Mouse (Mus musculus) cerebellum, adult 2 months (tissue): Measurements from ENCODE around the gene Lck. TPM values are rescaled to one million over a fixed set of nuclear protein-coding genes. Genes with fewer than 3 reads are reported as not detected.
A peak's percentile ranks its signal among the peaks of the same experiment; 100 is the strongest.

ENCODE experiments used
- DNase-seq, 2 experiments: peaks; one replicate each; pipeline ENCODE4 v3.0.0; 2021
- H3K27ac ChIP-seq: fragments of 200-500 bp; 2 replicates; pipeline ENCODE4 v1.5.1; 2012; ENCODE audit warnings: low read length, control low read depth, inconsistent platforms; ENCODE audit not compliant: insufficient read depth
- H3K27me3 ChIP-seq: fragments of 200-500 bp; 2 replicates; pipeline ENCODE4 v1.6.1; 2012; ENCODE audit warnings: inconsistent platforms, mild to moderate bottlenecking, low read length, moderate library complexity; ENCODE audit not compliant: control insufficient read depth, insufficient read depth
- H3K4me1 ChIP-seq: fragments of 200-500 bp; 2 replicates; pipeline ENCODE4 v1.6.1; 2011; ENCODE audit warnings: low read length; ENCODE audit not compliant: control insufficient read depth, insufficient read depth
- H3K4me3 ChIP-seq: fragments of 200-500 bp; replicated peaks from 2 replicates; pipeline ENCODE3; 2011; ENCODE audit warnings: mild to moderate bottlenecking, low read depth, low read length, control low read depth; ENCODE audit not compliant: insufficient read depth
- CTCF ChIP-seq: fragments of 200-500 bp; IDR thresholded peaks from 2 replicates; pipeline ENCODE4 v1.5.1; 2011; ENCODE audit warnings: low read depth, mild to moderate bottlenecking, control low read depth, low read length, moderate library complexity, borderline replicate concordance; ENCODE audit not compliant: insufficient read depth
- POLR2A ChIP-seq: fragments of 200-500 bp; IDR thresholded peaks from 2 replicates; pipeline ENCODE4 v1.6.1; 2011; ENCODE audit warnings: low read length, control low read depth, borderline replicate concordance; ENCODE audit not compliant: insufficient read depth
- WGBS: fragments of 180-500 bp; shearing (Covaris S2); methylation state at CpG from one replicate; pipeline ENCODE4 v1.1.7; 2018; 5-methylcytosine and 5-hydroxymethylcytosine counted together
- polyA plus RNA-seq: library from polyadenylated mRNA; depleted of rRNA; stranded (reverse); fragments of >200 nt; gene quantifications from 2 replicates; pipeline ENCODE4 v1.2.3, GENCODE M21; 2012; rRNA removed

Lck gene
- 0.92 and 1.00 TPM in 2 replicates for polyA plus RNA-seq

- Histone ChIP-seq H3K27me3 (no peaks in the 10 kb centered on the region), H3K4me1 (no peaks in the 10 kb centered on the region; the same call in 1 of the 2 replicates), H3K27ac (no peak within 1 kb of the TSS), H3K4me3 (no peak within 1 kb of the TSS)
- no peak for TF ChIP-seq CTCF
- TF ChIP-seq POLR2A: no peak
- WGBS: 80% methylated on average over 8 of the region's 8 CpGs
- no peak for DNase-seq
These were observed at the start of gene Lck for GRCm38 (mm10) chr4:129573430-129573829. Gene Lck, minus strand, starts transcription at chr4:129573641.

- peak; percentile 26; the same call in 1 of the 2 replicates for TF ChIP-seq POLR2A
- TF ChIP-seq CTCF: no peak
These were observed 49.5 kb upstream of the Lck start for GRCm38 (mm10) chr4:129622803-129623535.

DNA sequence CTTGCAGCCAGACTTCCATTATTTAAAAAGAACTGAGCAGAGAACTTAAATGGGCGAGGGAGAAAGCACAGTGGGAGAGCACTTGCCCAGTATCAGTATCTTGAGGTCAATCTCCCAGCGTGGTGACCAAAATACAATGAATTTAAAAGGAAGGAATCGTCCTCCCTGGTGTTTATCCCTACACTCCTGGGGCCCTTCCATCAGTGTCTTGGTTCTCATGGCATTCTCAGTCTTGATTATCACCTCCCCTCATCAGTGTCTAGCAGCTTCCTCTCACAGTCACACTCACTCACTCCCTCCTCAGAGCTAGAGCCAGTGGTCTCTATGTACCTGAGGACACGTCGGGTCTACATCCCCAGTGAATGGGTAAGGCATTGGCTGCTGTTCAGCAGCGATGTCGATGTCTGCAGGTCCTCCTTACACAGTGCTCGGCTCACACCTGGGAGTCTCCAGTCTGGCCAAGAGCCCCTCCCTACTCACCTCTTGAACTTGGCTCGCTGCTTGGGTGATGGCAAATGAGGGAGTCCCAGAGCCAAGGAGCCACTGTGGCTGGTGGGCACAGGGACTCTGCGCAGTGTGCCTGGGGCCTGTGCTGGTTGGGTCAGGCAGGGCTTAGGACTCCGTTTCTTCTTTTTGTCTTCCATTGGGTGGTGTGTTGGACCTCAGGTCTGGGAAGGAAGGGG is 48.8 kb upstream of the Lck start:
- H3K27ac ChIP-seq: peak overlapping the region; percentile 90
- WGBS: 8% methylated on average over 11 of the region's 11 CpGs
- no peaks in the 10 kb centered on the region for H3K27me3 ChIP-seq
- peaks cover 18% of the 10 kb centered on the region for H3K4me1 ChIP-seq
- peak overlapping the region; percentile 98 for H3K4me3 ChIP-seq
- TF ChIP-seq CTCF (no peak), POLR2A (0 out of 2 replicates have a peak, but pooled peaks have one; percentile 12)
- DNase-seq: peak in 1 of 2 experiments; percentile 71

More at GRCm38 (mm10) chr4:129622803-129623535, 49.5 kb upstream of the Lck start:
- Histone ChIP-seq H3K27me3 (no peaks in the 10 kb centered on the region), H3K4me3 (peak overlapping the region; percentile 98), H3K27ac (peak overlapping the region; percentile 90), H3K4me1 (peaks cover 18% of the 10 kb centered on the region)
- peak; percentile 54 to 64 for DNase-seq
- 4% methylated on average over 8 of the region's 8 CpGs for WGBS

GRCm38 (mm10) chr4:129621283-129621841 is 47.9 kb upstream of the Lck start:
- H3K4me1 ChIP-seq: peaks cover 18% of the 10 kb centered on the region
- peak overlapping the region; percentile 90 for H3K27ac ChIP-seq

GRCm38 (mm10) chr4:129620419-129621282 is 47.2 kb upstream of the Lck start:
- Histone ChIP-seq H3K27ac (peak overlapping the region; percentile 90), H3K4me3 (peak overlapping the region; percentile 57), H3K27me3 (no peaks in the 10 kb centered on the region), H3K4me1 (peaks cover 18% of the 10 kb centered on the region)
- 73% methylated on average over 11 of the region's 11 CpGs for WGBS
- TF ChIP-seq CTCF: no peak
- no peak for TF ChIP-seq POLR2A
- DNase-seq: no peak

More at GRCm38 (mm10) chr4:129621283-129621841, 47.9 kb upstream of the Lck start:
- TF ChIP-seq CTCF: no peak
- peak; percentile 39; the same call in 1 of the 2 replicates for TF ChIP-seq POLR2A
- H3K4me3 ChIP-seq: peak overlapping the region; percentile 98
- 11% methylated on average over 8 of the region's 8 CpGs for WGBS
- no peaks in the 10 kb centered on the region for H3K27me3 ChIP-seq
- DNase-seq: peak; percentile 76 to 91

DNA sequence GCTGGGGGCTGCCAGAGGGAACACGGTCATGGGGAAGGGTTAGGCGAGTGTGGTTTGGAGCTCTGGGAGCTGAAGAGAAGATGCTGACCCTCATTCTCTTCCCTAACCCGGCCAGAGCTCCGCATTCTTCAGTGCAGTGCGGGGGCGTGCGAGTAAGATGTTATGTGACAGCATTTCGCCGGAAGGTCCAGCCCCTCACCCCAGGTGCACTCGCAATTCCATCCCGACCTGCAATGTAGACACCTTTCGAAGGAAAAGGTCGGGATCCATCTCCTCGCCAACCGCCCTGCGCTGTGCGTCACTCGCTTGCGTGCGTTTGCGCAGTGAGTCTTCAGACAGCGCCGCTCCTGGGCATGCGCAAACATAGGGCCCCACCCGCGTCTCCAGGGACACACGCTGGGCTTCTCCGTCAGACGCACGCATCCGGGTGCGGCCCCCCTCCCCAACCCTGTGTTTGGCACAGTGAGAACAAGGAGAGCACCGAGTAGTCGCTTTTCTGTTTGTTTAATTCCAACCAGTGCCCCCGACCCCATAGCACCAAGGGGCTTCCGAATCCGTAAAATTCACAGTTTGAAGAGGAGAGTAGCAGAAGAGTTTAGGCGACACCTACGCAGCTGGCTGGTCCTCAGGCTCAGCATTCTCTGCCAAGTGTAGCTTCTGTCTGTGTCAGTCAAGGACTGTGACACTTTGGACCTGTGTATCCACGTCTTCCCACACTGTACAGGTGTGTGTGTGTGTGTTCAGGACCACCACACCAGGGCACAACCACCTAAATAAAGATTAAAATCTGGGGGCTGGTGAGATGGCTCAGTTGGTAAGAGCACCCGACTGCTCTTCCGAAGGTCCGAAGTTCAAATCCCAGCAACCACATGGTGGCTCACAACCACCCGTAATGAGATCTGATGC is 45.6 kb upstream of the Lck start, which contains the start of gene Iqcc:
TSS of gene Iqcc (minus strand) at position 314 of the 906 bp plus-strand sequence.
- peak; percentile 96 to 97 for DNase-seq
- no peak; the same call in 1 of the 2 replicates for TF ChIP-seq CTCF
- TF ChIP-seq POLR2A: peak; percentile 97
- 2% methylated on average over 44 of the region's 44 CpGs for WGBS
- Histone ChIP-seq H3K27me3 (no peaks in the 10 kb centered on the region), H3K4me3 (peak within 1 kb of the TSS; percentile 62), H3K4me1 (peaks cover 12% of the 10 kb centered on the region), H3K27ac (peak within 1 kb of the TSS; percentile 90)
